Mouse (Mus musculus): Measurements from ENCODE around the gene Lmo1.
"Not testable (repeated sequence)": the region's sequence is repeated elsewhere in the genome, so short reads cannot be mapped to it uniquely, and the experiment has no call there.

Lmo1 gene

GRCm38 (mm10) chr7:109174337-109174948 is 564 bp downstream of the Lmo1 start:
- DNase-seq, result peak; percentile 87 to 91

DNA sequence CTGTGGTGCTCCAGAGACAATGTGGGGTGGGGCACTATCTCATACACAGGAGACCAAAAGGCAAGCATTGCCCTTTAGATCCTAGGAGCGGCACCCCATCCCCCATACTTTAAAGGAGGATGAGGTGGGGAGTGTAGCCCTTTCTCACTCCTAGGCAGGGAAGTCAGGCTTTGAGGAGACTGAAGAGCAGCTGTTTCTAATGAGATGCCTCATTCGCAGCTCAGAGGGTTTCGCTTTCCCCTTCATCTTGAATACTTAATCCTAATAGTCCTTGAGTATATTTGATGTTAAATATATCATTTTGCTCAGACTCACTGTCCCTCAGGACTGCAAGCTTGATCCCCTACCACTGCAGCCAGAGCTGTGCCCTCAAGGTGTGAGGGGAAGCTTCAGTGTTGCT is 3.1 kb downstream of the Lmo1 start:
- no peak for DNase-seq

GRCm38 (mm10) chr7:109170441-109170820 is 4.6 kb downstream of the Lmo1 start:
- peak; percentile 98 for DNase-seq

GRCm38 (mm10) chr7:109169505-109170440 is 5.2 kb downstream of the Lmo1 start:
- peak; percentile 84 to 86 for DNase-seq

- DNase-seq, result no peak
These were observed 6.3 kb downstream of the Lmo1 start for GRCm38 (mm10) chr7:109168716-109169115.

DNA sequence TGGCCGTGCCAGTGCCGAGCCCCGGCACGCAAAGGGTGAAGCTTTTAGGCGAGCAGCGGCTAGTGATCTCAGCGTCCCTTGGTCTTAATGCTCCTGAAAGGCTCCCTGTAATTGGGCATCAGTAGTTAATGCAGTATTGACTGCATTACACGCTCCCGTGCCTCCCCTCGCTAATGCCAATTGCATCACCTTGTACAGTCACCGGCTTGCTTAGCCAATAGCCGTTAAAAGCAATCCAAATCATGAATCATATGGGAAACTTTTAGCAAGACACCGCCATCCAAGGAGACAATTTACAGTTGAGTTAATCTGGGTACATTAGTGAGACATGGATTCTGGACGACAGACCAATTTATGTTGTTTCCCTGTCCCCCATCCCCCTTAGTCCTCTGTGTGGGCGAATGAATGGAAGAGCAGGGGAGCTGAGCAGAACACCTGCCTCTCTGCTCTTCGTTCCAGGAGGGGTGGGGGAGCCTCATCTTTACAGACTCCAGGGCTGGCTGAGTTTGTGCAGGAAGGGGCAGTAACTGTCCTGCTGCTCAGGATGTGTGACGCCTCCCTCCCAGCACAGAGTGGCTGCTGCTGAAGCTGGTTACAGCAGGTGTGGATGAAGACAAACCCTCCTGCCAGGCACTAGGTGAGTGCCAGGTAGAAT is 8.9 kb downstream of the Lmo1 start:
- DNase-seq, result peak in 1 of 2 experiments; percentile 22

GRCm38 (mm10) chr7:109154331-109154730 is 20.7 kb downstream of the Lmo1 start:
- DNase-seq, result no peak

DNA sequence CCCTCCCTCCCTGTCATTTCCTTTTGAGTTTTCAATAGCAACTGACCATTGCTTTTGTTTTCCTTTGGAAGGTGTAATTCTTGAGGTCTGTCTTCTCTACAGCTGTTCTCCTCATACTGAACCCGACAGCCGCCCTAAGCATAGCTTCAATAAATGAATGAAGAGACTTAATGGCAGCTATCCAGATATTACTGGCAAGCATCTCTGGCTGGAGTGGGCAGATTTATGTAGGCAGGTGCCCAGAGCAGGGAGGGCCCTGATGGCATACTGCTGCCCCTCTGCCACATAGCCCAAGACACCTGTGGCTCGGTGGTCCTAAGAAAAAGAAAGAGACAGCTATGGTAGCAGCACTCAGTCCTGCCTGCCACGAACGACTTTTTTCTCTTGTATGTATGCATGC is 21.5 kb downstream of the Lmo1 start:
- no peak for DNase-seq

- peak in 1 of 2 experiments; percentile 57 for DNase-seq
These were observed 23.9 kb downstream of the Lmo1 start for GRCm38 (mm10) chr7:109151088-109151487.

DNA sequence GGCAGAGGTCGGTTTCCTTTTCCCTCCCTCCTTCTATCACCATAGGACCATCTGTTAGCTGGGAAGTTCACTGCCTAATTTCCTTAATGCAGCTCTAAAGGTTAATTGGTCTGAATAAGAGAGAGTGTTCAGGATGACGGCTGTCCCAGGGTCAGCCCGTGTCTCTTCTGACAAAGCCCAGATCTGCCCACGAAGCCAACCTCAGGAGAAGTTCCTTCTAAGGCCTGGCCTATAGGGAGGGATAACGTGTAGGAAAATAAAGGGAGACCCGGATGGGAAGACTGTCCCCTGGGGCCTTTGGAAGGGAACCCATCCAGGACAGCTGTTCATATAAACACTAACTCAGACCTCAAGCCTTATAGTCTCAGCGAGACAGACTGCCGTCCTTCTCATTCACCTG is 29.8 kb downstream of the Lmo1 start:
- no peak for DNase-seq

DNA sequence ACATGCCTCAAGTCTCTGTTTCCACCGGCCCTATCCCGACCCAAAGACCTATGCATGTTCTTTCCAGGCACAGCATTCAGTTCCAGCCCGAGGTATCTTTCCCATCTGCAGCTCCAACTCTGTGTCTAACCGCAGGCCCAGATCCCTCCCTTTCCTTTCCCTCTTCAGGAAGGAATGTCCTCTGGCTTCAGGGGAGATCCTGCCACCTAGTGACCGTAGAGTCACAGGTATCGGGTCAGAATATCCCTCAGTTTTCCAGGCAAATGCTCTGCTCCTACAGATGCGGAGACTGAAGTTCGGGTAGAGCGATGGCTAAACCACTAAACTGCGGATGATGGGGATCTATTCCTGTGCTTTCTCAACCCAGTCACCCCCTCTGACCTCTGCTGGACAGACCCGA is 30.3 kb downstream of the Lmo1 start:
- no peak for DNase-seq

GRCm38 (mm10) chr7:109142564-109142963 is 32.4 kb downstream of the Lmo1 start:
- DNase-seq, result peak in 1 of 2 experiments; percentile 46

GRCm38 (mm10) chr7:109141753-109142152 is 33.3 kb downstream of the Lmo1 start:
- DNase-seq, result no peak

GRCm38 (mm10) chr7:109141054-109141453 is 34.0 kb downstream of the Lmo1 start:
- DNase-seq, result no peak

- peak; percentile 89 to 94 for DNase-seq
These were observed 35.6 kb downstream of the Lmo1 start for GRCm38 (mm10) chr7:109139405-109139804.

GRCm38 (mm10) chr7:109137441-109137840 is 37.6 kb downstream of the Lmo1 start:
- peak; percentile 71 to 83 for DNase-seq

DNA sequence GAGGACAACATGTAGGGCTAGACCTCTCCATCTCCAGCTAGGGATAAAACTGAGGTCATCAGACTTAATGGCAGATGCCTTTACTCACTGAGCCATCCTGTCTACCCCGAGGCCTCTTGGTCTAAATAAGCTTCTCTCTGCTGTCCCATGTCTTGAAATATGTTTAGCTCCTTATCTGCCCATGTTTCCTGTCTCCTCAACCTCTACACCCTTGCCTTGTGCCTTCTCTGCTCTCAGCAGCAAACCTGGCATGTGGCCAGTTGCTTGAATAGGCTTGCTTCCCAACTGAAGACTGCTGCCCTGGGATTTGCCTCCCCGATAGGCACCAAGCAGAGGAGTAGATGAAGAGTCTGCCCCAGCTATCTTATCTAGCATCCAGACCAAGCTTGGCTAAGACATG is 43.4 kb downstream of the Lmo1 start:
- DNase-seq, result peak in 1 of 2 experiments; percentile 51

DNA sequence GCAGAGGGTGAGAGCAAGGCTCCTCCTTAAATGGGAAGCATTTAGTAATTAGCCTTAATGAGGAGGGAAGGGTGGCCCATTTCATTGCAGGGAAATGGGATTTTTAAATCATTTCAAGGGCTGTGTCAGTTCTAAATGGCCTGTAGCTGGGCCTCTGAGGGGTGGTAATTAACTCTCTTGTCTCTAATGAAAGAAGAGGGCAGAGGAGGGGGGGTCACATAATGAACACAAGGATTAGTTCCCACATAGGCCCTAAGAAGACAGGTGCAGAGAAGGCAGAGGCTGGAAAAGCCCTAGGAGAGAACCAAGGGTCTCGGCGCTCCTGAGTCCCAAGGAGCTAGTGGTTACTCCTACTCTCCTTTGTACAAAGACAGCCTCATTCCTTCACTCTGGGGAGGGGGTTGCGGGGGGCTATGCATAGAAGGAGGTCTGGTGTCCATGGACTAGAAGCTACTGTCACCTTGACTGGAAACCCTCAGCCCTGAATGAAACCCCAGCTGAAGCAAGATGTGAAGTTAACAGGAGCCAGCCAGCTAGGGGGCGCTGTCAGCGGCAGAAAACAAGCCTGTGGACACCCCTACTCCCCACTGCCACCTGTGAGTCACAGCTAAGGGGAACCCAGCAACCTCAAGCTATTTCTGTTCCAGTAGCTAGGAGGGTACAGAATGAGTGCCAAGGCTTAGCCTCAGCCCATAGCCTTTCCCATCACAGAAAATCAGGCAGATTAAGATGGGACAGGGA is 44.9 kb downstream of the Lmo1 start:
- DNase-seq, result peak in 1 of 2 experiments; percentile 62

DNA sequence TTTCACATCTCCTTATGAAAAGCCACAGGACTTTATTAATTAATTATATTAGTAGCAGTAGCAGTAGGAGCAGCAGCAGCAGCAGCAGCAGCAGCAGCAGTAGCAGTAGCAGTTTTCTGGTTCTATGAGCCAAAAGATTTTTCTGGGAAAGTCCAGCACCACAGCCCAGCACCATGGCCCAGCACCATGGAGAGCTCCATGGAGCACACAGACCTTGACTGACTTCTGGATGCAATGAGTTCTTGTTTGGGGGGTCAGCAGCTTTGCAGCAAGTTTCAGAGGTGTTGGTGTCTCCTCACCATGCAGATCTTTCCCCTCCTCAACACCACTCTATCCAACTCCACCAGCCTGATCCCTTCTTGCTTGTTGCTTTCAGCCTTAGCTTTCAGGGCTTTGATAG is 45.6 kb downstream of the Lmo1 start:
- DNase-seq, result no peak

- no peak for DNase-seq
These were observed 59.1 kb downstream of the Lmo1 start for GRCm38 (mm10) chr7:109115929-109116328.

DNA sequence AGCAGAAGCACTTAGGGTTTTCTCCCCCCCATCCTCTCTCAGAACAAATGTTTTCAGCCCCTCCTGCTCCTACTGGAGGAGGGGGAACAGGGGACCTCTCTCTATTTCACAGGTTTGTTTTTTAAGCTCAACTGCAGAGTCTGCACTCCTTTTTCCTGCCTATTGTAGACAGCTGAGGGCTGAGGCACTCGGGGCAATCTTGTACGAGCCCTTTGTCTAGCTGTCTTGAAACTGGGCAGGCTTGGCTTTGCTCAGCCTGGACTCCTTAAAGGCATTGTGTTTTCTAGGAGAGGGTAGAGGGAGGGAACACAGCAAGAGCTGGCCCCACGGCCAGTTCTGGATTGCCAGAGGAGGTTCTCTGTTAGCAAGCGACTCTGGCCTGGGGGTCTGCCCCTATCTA is 59.5 kb downstream of the Lmo1 start:
- DNase-seq, result not testable (repeated sequence)

- no peak for DNase-seq
These were observed 60.1 kb downstream of the Lmo1 start for GRCm38 (mm10) chr7:109114950-109115349.

- DNase-seq, result no peak
These were observed 64.0 kb downstream of the Lmo1 start for GRCm38 (mm10) chr7:109111000-109111399.
